Mouse (Mus musculus): ENCODE measurements around the gene Arhgap11a.

Arhgap11a gene

GRCm38 (mm10) chr2:113848245-113849121, at the start of gene Arhgap11a:
Gene Arhgap11a (minus strand): TSS chr2:113848661.
- peak; percentile 86 for DNase-seq

- no peak for DNase-seq
Observed at GRCm38 (mm10) chr2:113893385-113894122, 45.1 kb upstream of the Arhgap11a start.

GRCm38 (mm10) chr2:113887166-113887565, 38.7 kb upstream of the Arhgap11a start:
- no peak for DNase-seq

GRCm38 (mm10) chr2:113886061-113886460, 37.6 kb upstream of the Arhgap11a start:
- DNase-seq = no peak

- no peak for DNase-seq
Observed at GRCm38 (mm10) chr2:113870115-113870514, 21.7 kb upstream of the Arhgap11a start.

- no peak for DNase-seq
Observed at GRCm38 (mm10) chr2:113868404-113868803, 19.9 kb upstream of the Arhgap11a start.

GRCm38 (mm10) chr2:113866155-113866554, 17.7 kb upstream of the Arhgap11a start:
- DNase-seq = no peak

GRCm38 (mm10) chr2:113849141-113849540, 680 bp upstream of the Arhgap11a start:
- DNase-seq = no peak

GRCm38 (mm10) chr2:113847678-113848244, 700 bp downstream of the Arhgap11a start:
- no peak for DNase-seq

- no peak for DNase-seq
Observed at GRCm38 (mm10) chr2:113845081-113845480, 3.4 kb downstream of the Arhgap11a start.

GRCm38 (mm10) chr2:113841656-113842437, 6.6 kb downstream of the Arhgap11a start:
- DNase-seq = no peak

GRCm38 (mm10) chr2:113839488-113839887, 9.0 kb downstream of the Arhgap11a start:
- DNase-seq = no peak

- no peak for DNase-seq
Observed at GRCm38 (mm10) chr2:113835219-113835618, 13.2 kb downstream of the Arhgap11a start.

- DNase-seq = peak; percentile 82
Observed at GRCm38 (mm10) chr2:113828943-113829882, 19.2 kb downstream of the Arhgap11a start, which contains the start of gene Scg5. Gene Scg5 (minus strand): TSS chr2:113829121.

- DNase-seq = no peak
Observed at GRCm38 (mm10) chr2:113828086-113828942, 20.1 kb downstream of the Arhgap11a start.

GRCm38 (mm10) chr2:113823909-113824308, 24.6 kb downstream of the Arhgap11a start:
- DNase-seq = no peak

GRCm38 (mm10) chr2:113822367-113822766, 26.1 kb downstream of the Arhgap11a start:
- no peak for DNase-seq

GRCm38 (mm10) chr2:113821176-113821734, 27.2 kb downstream of the Arhgap11a start:
- DNase-seq = no peak

- no peak for DNase-seq
Observed at GRCm38 (mm10) chr2:113820117-113820516, 28.3 kb downstream of the Arhgap11a start.

Data from right cerebral cortex, postnatal 14 days (tissue).